Mouse (Mus musculus) skeletal muscle tissue, adult 2 months (tissue): ENCODE results near the gene Sf3b1.
"Not testable (repeated sequence)": the region's sequence is repeated elsewhere in the genome, so short reads cannot be mapped to it uniquely, and the experiment has no call there.

ENCODE experiments used
- DNase-seq: peaks from one replicate; pipeline ENCODE4 v3.0.0-alpha.2; 2012; ENCODE audit warnings: low read depth, low spot score

Gene Sf3b1

DNA sequence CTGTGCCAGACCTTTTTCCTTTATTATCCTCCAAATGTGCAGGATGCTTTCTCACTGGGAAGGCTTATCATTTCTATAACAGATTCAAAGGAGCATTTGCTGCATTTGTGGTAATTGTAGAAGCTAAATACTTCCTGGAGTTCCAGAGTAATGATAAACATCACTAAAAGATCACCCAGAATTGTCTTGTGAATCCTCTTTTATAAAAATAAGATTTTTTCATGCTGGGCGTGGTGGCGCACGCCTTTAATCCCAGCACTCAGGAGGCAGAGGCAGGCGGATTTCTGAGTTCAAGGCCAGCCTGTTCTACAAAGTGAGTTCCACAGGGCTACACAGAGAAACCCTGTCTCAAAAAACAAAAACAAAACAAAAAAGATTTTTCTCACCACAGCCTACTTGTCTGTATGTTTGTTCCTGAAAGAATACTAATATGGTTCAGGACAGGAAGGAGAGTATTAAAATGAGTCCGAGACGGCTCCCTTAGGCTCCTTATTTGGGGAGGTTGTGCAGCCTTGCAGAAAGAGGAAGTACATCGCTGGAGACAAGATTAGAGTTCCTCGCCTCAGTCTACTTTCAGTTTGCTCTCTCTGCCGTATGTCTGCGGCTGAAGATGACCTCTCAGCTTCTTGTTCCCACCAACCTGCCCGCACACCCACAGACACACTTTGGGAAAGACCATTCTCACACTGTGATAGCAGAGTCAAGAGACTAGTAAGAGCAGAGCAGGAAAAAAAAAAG, 1.4 kb upstream of the Sf3b1 start:
- peak; percentile 54 for DNase-seq

GRCm38 (mm10) chr1:55027966-55028365, 685 bp upstream of the Sf3b1 start:
- DNase-seq = no peak

DNA sequence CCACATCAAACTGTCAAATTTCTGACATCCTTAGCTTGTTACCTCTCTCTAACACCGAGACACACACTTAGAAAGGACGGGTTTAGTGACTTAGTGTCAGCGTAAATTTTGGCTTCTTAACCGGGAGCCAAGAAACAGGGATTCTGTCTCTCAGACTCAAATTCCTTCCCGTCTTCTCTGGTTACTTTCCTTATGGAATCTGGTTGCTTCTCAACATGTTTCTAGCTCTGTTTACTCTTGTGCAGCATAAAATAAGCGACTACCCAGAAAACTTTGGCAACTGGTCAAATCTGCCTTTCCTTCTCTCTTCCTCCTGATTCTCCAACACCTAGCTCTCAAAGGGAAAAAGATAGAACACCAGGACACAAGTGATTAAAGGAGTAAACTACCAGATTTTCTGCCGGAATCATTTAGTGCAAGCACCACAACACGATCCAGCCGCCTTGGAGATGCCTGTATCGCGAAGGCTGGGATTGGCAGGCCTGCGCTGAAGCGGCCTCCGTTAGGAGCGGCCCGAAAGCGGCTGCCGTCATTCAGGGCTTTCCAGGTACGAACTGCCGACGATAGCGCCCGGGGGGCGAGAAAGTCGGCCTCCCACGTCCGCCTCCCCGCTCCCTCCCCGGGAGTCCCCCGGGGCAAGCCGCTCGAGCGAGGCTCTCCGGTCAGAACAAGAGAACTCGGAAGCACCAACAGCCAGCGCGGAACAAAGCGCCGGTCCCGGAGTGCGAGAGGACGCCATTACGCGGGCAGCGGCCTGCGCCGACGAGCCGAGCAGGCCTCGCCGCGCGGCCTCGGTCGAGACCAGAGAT, 633 bp downstream of the Sf3b1 start:
- DNase-seq = no peak

- DNase-seq = peak; percentile 8
These were observed 1.4 kb downstream of the Sf3b1 start for GRCm38 (mm10) chr1:55025656-55026430.

DNA sequence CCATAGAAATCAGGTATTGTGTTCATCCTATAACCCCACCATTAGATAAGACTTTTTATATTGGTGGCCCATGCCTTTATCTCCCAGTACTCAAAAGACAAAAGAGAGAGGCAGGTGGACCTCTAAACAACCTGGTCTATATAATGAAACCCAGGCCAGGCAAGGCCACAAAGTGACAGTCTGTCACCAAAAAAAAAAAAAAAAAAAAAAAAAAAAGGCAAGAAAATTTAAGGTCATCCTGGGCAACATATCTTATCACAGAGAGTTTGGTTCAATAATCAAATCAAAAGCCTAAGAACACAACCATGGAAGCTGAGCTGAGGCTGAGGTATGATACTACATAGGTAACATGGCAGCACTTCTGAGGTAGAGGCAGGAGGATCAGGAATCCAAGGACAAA, 5.4 kb downstream of the Sf3b1 start:
- DNase-seq = no peak

DNA sequence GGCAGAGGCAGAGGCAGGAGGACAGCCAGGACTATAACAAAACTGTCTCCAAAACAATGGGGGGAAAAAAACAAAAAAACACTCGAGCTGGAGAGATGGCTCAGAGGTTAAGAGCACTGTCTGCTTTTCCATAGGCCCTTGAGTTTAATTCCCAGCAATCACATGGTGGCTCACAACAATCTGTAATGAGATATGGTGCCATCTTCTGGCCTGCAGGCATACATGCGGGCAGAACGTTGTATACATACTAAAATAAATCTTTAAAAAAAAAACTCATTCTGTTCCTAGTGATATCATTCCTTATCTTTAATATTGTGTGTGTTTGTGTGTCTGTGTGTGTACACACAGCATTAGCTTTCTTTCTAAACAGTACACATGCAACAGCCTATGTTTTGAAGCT, 14.8 kb downstream of the Sf3b1 start:
- no peak for DNase-seq

- DNase-seq = not testable (repeated sequence)
These were observed 19.0 kb downstream of the Sf3b1 start for GRCm38 (mm10) chr1:55008313-55008712.

DNA sequence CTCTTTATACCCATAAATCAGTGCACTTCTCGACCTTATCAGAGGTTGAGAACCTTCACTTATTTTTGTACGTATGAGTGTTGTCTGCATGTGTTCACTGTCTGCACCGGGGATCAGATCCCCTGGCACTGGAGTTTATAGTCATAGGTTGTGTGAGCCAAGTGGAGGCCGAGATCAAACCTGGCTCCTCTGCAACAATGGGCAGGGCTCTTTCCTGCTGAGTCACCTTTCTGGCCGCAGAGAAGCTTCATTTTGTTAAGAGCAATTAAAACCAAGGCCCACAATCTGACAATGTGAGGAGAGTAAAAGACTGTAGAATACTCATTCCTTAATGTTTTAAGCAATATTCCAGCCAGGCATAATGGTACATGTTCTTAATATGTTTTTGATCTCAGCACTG, 33.7 kb downstream of the Sf3b1 start:
- DNase-seq = peak; percentile 11

- no peak for DNase-seq
These were observed 41.0 kb downstream of the Sf3b1 start for GRCm38 (mm10) chr1:54986248-54986647.

DNA sequence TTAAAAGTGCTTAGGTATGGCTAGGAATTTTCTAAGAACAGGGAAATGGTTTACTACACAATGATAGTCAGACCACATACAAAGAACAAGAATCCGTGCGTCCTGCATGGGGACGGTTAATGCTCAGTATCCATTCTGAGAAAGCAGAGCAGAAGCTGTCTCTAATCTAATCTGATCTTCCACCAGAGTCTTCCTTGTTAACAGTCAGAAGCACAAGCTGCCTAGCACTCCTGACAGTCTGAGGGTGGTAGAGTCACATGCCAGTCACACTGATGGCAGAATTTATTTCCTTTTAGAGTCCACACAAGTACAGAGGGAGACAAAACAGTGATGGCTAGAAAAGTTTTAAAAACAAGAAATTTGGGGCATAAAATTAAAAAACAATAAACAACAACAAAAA, 41.5 kb downstream of the Sf3b1 start:
- no peak for DNase-seq

- DNase-seq = no peak
These were observed 43.1 kb downstream of the Sf3b1 start for GRCm38 (mm10) chr1:54984154-54984553.

GRCm38 (mm10) chr1:54983339-54983738, 43.9 kb downstream of the Sf3b1 start:
- DNase-seq = no peak

- DNase-seq = no peak
These were observed 44.6 kb downstream of the Sf3b1 start for GRCm38 (mm10) chr1:54982636-54983035.

DNA sequence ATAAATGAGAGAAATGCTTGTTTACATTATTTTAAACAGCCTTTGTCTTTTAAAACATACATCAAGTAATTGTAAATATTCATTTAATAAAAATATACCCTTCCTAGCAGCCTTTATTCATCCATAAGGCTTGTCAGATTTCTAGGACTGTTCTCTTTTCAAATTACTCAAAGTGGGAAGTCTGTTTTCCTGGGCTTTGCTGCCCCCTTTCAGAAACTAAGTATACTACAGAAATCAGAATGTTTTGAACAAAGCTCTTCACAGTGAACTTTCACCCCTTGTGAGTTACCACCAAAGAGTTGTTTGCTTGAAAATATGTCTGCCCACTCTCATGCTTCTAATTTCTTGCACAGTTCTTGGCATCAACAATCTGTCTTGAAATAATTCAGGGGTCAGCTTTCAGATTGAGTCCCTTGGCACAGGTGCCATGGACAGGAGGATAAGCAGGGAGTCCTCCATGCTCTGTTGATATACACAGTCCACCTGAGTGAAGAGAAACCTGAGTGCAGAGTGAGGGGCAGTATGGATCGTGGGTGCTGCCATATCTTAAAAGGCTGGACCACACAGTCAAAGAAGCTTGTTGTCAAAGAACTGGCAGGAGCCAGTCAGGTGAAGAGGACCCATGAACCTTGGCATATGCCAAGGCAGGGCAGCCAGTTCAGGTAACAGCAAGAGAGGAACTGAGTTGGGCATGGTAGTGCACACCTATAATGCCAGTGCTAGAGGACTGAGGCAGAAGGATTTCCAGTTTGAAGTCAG, 47.9 kb downstream of the Sf3b1 start:
- DNase-seq = no peak

DNA sequence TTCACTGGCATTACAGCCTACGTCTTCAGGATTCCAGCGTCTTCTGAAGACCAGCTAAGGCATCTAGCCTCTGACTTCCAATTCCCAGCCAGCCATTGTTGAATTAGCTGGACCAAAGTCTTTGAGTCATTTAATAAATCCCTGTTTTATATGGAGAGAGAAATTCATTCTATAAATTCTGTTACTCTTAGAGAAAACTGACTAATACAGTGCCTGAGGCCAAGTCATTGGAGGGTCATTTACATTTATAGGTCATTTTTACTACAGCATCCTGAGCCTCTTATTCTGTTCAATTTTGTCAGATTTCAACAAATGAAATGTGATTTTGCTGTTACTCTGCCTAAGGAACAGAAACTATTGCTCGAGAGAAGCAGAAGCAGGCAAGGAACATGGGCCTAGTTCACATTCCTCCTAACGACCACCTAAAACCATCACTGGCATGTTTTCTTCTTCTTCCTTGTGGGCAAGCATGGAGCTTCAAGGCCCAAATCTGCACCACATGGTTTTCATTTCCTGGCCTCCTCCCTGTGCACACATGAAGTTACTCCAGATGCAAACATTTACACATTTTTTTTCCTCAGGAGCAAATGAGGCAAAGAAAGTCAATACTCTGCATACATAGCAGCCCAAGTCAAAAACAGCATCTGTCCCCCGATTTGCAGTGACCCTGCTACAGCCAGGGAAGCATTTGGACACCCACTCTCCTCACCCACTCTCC, 55.4 kb downstream of the Sf3b1 start:
- DNase-seq = no peak

GRCm38 (mm10) chr1:54966858-54967257, 60.4 kb downstream of the Sf3b1 start:
- no peak for DNase-seq

GRCm38 (mm10) chr1:54965159-54965995, 61.9 kb downstream of the Sf3b1 start:
- no peak for DNase-seq

- DNase-seq = no peak
These were observed 65.6 kb downstream of the Sf3b1 start for GRCm38 (mm10) chr1:54961724-54962123.

DNA sequence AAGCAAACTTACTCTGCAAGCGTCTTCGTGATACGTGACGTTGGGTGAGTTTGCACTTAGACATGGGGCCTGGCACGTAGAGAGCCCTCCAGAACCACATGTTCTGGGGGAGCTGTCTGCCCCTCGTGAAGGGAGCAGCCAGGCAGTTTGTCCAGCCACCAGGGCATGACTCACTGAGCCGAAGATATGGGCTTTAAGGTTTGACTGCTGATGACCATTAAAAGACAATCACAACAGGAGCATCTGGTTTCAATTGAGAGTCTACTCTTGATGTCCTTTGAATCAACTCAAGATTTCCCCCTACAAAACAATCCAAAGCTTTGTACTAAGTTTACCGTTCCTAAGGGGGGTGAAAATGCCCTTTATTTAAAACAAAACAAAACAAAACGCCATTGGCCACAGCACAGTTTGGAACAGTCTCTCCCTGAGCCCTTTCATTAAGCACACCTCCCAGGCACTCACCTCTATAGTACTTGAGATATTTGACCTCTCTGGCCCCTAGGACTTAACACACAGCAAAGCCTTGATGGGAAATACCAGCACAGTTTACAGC, 66.6 kb downstream of the Sf3b1 start:
- no peak for DNase-seq

- DNase-seq = no peak
These were observed 68.8 kb downstream of the Sf3b1 start for GRCm38 (mm10) chr1:54958525-54958924.
